Mouse (Mus musculus): Measurements from ENCODE around the gene Etnk2.

- TF ChIP-seq EP300 (optimal IDR thresholded peaks at IDR 0.05) (no peak), CTCF (IDR thresholded peaks at IDR 0.05; ENCODE audit: low read depth) (no peak)
These were observed 33.8 kb upstream of the Etnk2 start for GRCm38 (mm10) chr1:133329638-133329964.

All from stomach, postnatal 0 days (tissue).